ENCODE assay signal across 12 mouse cellular contexts in genomic region chr16:94307942-94308341, GRCm38 (mm10). TPM values are rescaled to one million over a fixed set of nuclear protein-coding genes. Genes with fewer than 3 reads are reported as not detected.
DNase-seq lines count a peak whose midpoint lies in the region; ATAC-seq and TF ChIP-seq lines count a peak whose summit lies in the region.
"Had no signal": no experiment of that assay in that cellular context is flagged by ENCODE, and none has a peak within 500 bp of the region (broad histone marks: within the 10 kb centered on the region; RNA-seq: fewer than 3 reads in every experiment).

No protein-coding gene starts in this region.

- no peak overlapping the region for H3K4me3 ChIP-seq in hindbrain, embryonic 11.5 days (ENCODE audit: low read depth, low read length)
- H3K4me3 ChIP-seq in hindbrain, embryonic 12.5 days: no peak overlapping the region
- H3K4me3 ChIP-seq in forebrain, embryonic 14.5 days (ENCODE audit: low read depth, low read length): no peak overlapping the region
- no peak overlapping the region for H3K4me3 ChIP-seq in myocyte
- no peak overlapping the region for H3K4me3 ChIP-seq in liver, embryonic 12.5 days
- H3K4me3 ChIP-seq: heart, embryonic 13.5 days had no signal

- no peaks in the 10 kb centered on the region for H3K79me2 ChIP-seq in myocyte (ENCODE audit: control insufficient read depth, insufficient read depth)

- H3K9me3 ChIP-seq in hindbrain, embryonic 11.5 days (ENCODE audit: control insufficient read depth, low read length): no peaks in the 10 kb centered on the region
- 0 out of 2 replicates have a peak, but pooled peaks cover 8% of the 10 kb centered on the region for H3K9me3 ChIP-seq in hindbrain, embryonic 12.5 days (replicated peaks)
- no peaks in the 10 kb centered on the region for H3K9me3 ChIP-seq in forebrain, embryonic 14.5 days (replicated peaks; ENCODE audit: control insufficient read depth, low read length)
- H3K9me3 ChIP-seq in liver, embryonic 12.5 days (replicated peaks): no peaks in the 10 kb centered on the region

- no peak for ATAC-seq in hindbrain, embryonic 11.5 days (ENCODE audit: low FRiP score)
- no peak for ATAC-seq in hindbrain, embryonic 12.5 days (ENCODE audit: low FRiP score)
- ATAC-seq in forebrain, embryonic 14.5 days: no peak
- no peak for ATAC-seq in liver, embryonic 12.5 days
- ATAC-seq in erythroid progenitor cell, adult 5-6 weeks (replicated peaks; ENCODE audit: low FRiP score, poor library complexity, severe bottlenecking): no peak
- ATAC-seq: CD4-positive, CD25-positive, alpha-beta regulatory T cell, adult 4 months had no signal

- H3K36me3 ChIP-seq in hindbrain, embryonic 11.5 days (ENCODE audit: control insufficient read depth, insufficient read depth, low read length): no peaks in the 10 kb centered on the region
- no peaks in the 10 kb centered on the region; the same call in 1 of the 2 replicates for H3K36me3 ChIP-seq in hindbrain, embryonic 12.5 days
- no peaks in the 10 kb centered on the region for H3K36me3 ChIP-seq in forebrain, embryonic 14.5 days (ENCODE audit: control insufficient read depth, insufficient read depth, low read length)
- H3K36me3 ChIP-seq in myocyte (ENCODE audit: control insufficient read depth, insufficient read depth): no peaks in the 10 kb centered on the region
- no peaks in the 10 kb centered on the region for H3K36me3 ChIP-seq in liver, embryonic 12.5 days

- peak; percentile 48 for DNase-seq in hindbrain, embryonic 11.5 days (ENCODE audit: low spot score)
- DNase-seq in adipocyte (ENCODE audit: low spot score): peak; percentile 99
- peak; percentile 44 for DNase-seq in forebrain, embryonic 14.5 days (ENCODE audit: low spot score)
- no peak for DNase-seq in thymus, postnatal 0 days (ENCODE audit: low spot score)
- DNase-seq: kidney, adult 2 months had no signal

- no peak for TF ChIP-seq POLR2A in myocyte (IDR thresholded peaks at IDR 0.05; ENCODE audit: insufficient read length, low read depth)

- peaks cover 1% of the 10 kb centered on the region; the same call in 1 of the 2 replicates for H3K4me1 ChIP-seq in hindbrain, embryonic 11.5 days (replicated peaks; ENCODE audit: control insufficient read depth, insufficient read depth, low read length)
- peaks cover 18% of the 10 kb centered on the region for H3K4me1 ChIP-seq in hindbrain, embryonic 12.5 days
- H3K4me1 ChIP-seq in forebrain, embryonic 14.5 days (ENCODE audit: control insufficient read depth, insufficient read depth, low read length): peaks cover 6% of the 10 kb centered on the region; the same call in 1 of the 2 replicates
- peaks cover 11% of the 10 kb centered on the region; the same call in 1 of the 2 replicates for H3K4me1 ChIP-seq in liver, embryonic 12.5 days

- H3K4me2 ChIP-seq in hindbrain, embryonic 11.5 days (replicated peaks; ENCODE audit: low read depth, low read length): no peak overlapping the region
- H3K4me2 ChIP-seq in hindbrain, embryonic 12.5 days (replicated peaks): no peak overlapping the region
- no peak overlapping the region for H3K4me2 ChIP-seq in forebrain, embryonic 14.5 days (ENCODE audit: low read length)
- H3K4me2 ChIP-seq in myocyte (ENCODE audit: low read depth): peak overlapping the region; percentile 55
- no peak overlapping the region for H3K4me2 ChIP-seq in liver, embryonic 12.5 days
- H3K4me2 ChIP-seq: heart, embryonic 13.5 days had no signal

- no peak overlapping the region for H3K9ac ChIP-seq in hindbrain, embryonic 11.5 days (ENCODE audit: low read depth, low read length)
- H3K9ac ChIP-seq in hindbrain, embryonic 12.5 days: no peak overlapping the region
- H3K9ac ChIP-seq in forebrain, embryonic 14.5 days (ENCODE audit: low read length): no peak overlapping the region
- no peak overlapping the region for H3K9ac ChIP-seq in liver, embryonic 12.5 days
- H3K9ac ChIP-seq: heart, embryonic 13.5 days had no signal

- no peaks in the 10 kb centered on the region; the same call in 1 of the 2 replicates for H3K27me3 ChIP-seq in hindbrain, embryonic 11.5 days (ENCODE audit: control insufficient read depth, insufficient read depth, low read length)
- H3K27me3 ChIP-seq in hindbrain, embryonic 12.5 days: peaks cover 9% of the 10 kb centered on the region
- no peaks in the 10 kb centered on the region for H3K27me3 ChIP-seq in forebrain, embryonic 14.5 days (replicated peaks; ENCODE audit: control insufficient read depth, insufficient read depth, low read length)
- H3K27me3 ChIP-seq in myocyte (ENCODE audit: control insufficient read depth, insufficient read depth, insufficient read length): no peaks in the 10 kb centered on the region
- H3K27me3 ChIP-seq in liver, embryonic 12.5 days (replicated peaks): peaks cover 21% of the 10 kb centered on the region
- H3K27me3 ChIP-seq: heart, embryonic 13.5 days had no signal

- no peak overlapping the region for H3ac ChIP-seq in myocyte (ENCODE audit: control insufficient read depth, insufficient read length)

- whole genome bisulfite sequencing in hindbrain, embryonic 11.5 days: 45% methylated on average over 6 of the region's 6 CpGs
- 39% methylated on average over 6 of the region's 6 CpGs for WGBS in hindbrain, embryonic 12.5 days
- 46% methylated on average over 6 of the region's 6 CpGs for WGBS in forebrain, embryonic 14.5 days
- WGBS in liver, embryonic 12.5 days (ENCODE audit: insufficient replicate concordance): 57% methylated on average over 6 of the region's 6 CpGs

- no peak overlapping the region for H3K27ac ChIP-seq in hindbrain, embryonic 11.5 days (ENCODE audit: low read depth, low read length)
- no peak overlapping the region for H3K27ac ChIP-seq in hindbrain, embryonic 12.5 days
- H3K27ac ChIP-seq in forebrain, embryonic 14.5 days (ENCODE audit: low read depth, low read length): 0 out of 2 replicates have a peak overlapping the region, but pooled peaks have one; percentile 17
- no peak overlapping the region for H3K27ac ChIP-seq in liver, embryonic 12.5 days
- H3K27ac ChIP-seq: heart, embryonic 13.5 days; macrophage had no signal

TF ChIP-seq in myocyte, 11 proteins besides CTCF, POLR2A, EP300 and RAD21:
- no peak for TF ChIP-seq POLR2AphosphoS2 (IDR thresholded peaks at IDR 0.05; ENCODE audit: insufficient read length, low read depth)
- TF ChIP-seq MYOG (IDR thresholded peaks at IDR 0.05; ENCODE audit: control insufficient read depth in 1 of 3, insufficient read depth in 1 of 3, insufficient read length in 2 of 3, low read depth in 2 of 3): no peak
- no peak for TF ChIP-seq TCF3 (IDR thresholded peaks at IDR 0.05; ENCODE audit: insufficient read length, low read depth)
TF ChIP-seq in myocyte: peak in this region for 0.

RNA-seq across cellular contexts. Expression of gene Hlcs, which starts 5.4 kb away (rescaled TPM):
- polyA plus RNA-seq in hindbrain, embryonic 11.5 days (2014; fragmentation: Nextera tagmentation; extraction: Ambion mirVana): 8.9 TPM in 2 replicates
- polyA plus RNA-seq in hindbrain, embryonic 12.5 days (2016; fragmentation: Nextera tagmentation; extraction: Ambion mirVana): 10.0 and 11.0 TPM in 2 replicates
- polyA plus RNA-seq in forebrain, embryonic 14.5 days (2014; fragmentation: Nextera tagmentation; extraction: Ambion mirVana): 3.9 and 4.0 TPM in 2 replicates
- polyA plus RNA-seq in myocyte (2012; fragmentation: generic; extraction: Trizol): 3.2 TPM
- polyA plus RNA-seq in liver, embryonic 12.5 days (2016; fragmentation: Nextera tagmentation; extraction: Ambion mirVana): 4.4 and 4.9 TPM in 2 replicates
- 0.36 and 1.3 TPM in 2 replicates for total RNA-seq in erythroid progenitor cell, adult 5-6 weeks (2015; ENCODE audit: low replicate concordance)
- total RNA-seq in erythroid progenitor cell, adult 5-6 weeks (2017; ENCODE audit: low replicate concordance): 0.64 and 5.1 TPM in 2 replicates
- polyA plus RNA-seq in thymus, postnatal 0 days (2015; fragmentation: Nextera tagmentation; extraction: Ambion mirVana): 3.8 and 5.6 TPM in 2 replicates

RNA-seq across cellular contexts. Expression of gene Ripply3, which starts 20.3 kb away (rescaled TPM):
- polyA plus RNA-seq in hindbrain, embryonic 11.5 days (2014; fragmentation: Nextera tagmentation; extraction: Ambion mirVana): 5.7 and 6.9 TPM in 2 replicates
- polyA plus RNA-seq in hindbrain, embryonic 12.5 days (2016; fragmentation: Nextera tagmentation; extraction: Ambion mirVana): 3.6 and 3.7 TPM in 2 replicates
- polyA plus RNA-seq in forebrain, embryonic 14.5 days (2014; fragmentation: Nextera tagmentation; extraction: Ambion mirVana): 0.74 and 0.99 TPM in 2 replicates
- 0.08 TPM for polyA plus RNA-seq in myocyte (2012; fragmentation: generic; extraction: Trizol)
- 2.4 and 3.1 TPM in 2 replicates for polyA plus RNA-seq in liver, embryonic 12.5 days (2016; fragmentation: Nextera tagmentation; extraction: Ambion mirVana)
- not detected in 2 replicates for total RNA-seq in erythroid progenitor cell, adult 5-6 weeks (2015; ENCODE audit: low replicate concordance)
- not detected in 2 replicates for total RNA-seq in erythroid progenitor cell, adult 5-6 weeks (2017; ENCODE audit: low replicate concordance)
- 2.2 and 2.5 TPM in 2 replicates for polyA plus RNA-seq in thymus, postnatal 0 days (2015; fragmentation: Nextera tagmentation; extraction: Ambion mirVana)
- polyA plus RNA-seq: macrophage had no signal
